Mouse (Mus musculus) left cerebral cortex, postnatal 25 days (tissue): ENCODE data around the gene Utrn. TPM values are rescaled to one million over a fixed set of nuclear protein-coding genes. Genes with fewer than 3 reads are reported as not detected.
A peak's percentile ranks its signal among the peaks of the same experiment; 100 is the strongest.
"Not testable (repeated sequence)": the region's sequence is repeated elsewhere in the genome, so short reads cannot be mapped to it uniquely, and the experiment has no call there.

Source experiments
- DNase-seq, 2 experiments: peaks; one replicate each; pipeline ENCODE4 v3.0.0; 2022; ENCODE audit warnings: low spot score in 2 of 2, mixed read lengths in 1 of 2
- intact Hi-C: fragments of 180-260 bp; cut with DNase I; formaldehyde crosslinking; loops from one replicate; pipeline ENCODE4 v1.15.1; 2025
- total RNA-seq, 2 experiments: library from RNA; stranded (reverse); gene quantifications; 2 replicates each; pipeline ENCODE4 v1.2.3; 2021

The Utrn gene
- total RNA-seq, 2 experiments from 2014 or later: 53.8 to 58.0 TPM

DNA sequence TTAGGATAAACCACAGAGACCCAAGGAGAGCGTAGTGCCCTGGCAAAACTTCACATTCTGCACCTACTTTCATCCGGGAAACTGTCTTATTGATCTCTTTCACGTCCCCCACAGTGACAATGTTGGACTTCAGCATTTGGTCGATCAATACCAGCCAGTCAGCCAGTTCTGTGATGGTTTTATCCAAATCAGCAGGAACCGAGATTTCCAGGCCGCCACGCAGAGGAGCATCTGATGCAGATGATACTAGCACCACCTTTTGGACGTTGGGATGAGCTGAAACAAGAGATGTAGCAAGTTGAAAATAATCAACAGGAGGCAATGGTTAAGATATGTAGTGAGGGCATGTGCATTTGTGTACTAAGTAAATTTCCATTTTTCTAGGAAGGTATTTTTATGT is 225.8 kb downstream of the Utrn start:
- peak; percentile 13 to 58 for DNase-seq

GRCm38 (mm10) chr10:12639638-12640037 is 229.5 kb downstream of the Utrn start:
- intact Hi-C loops: no loop called here
- DNase-seq: peak in 1 of 2 experiments; percentile 27

More for the DNA sequence above, 225.8 kb downstream of the Utrn start:
- intact Hi-C loops: no loop called here

GRCm38 (mm10) chr10:12633965-12634364 is 235.2 kb downstream of the Utrn start:
- DNase-seq: no peak
- intact Hi-C loops: no loop called here

DNA sequence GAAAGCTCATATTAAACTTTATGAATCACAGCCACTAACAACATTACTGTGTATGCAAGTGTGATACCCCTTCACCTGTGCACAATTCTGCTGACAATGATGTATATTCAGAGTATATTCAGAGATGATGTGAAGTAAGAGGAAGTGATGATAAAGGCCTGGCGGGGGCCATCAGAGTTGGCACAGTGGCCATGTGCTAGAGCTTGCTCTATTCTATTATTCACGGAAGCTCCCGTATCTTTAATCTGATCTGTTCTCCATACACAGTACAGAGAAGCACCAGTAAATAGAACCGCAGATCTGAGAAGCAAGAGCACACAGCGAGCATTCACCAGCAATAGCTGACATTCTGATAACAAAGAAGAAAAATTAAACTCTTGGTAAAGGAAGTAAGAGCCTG is 238.2 kb downstream of the Utrn start:
- intact Hi-C loops: no loop called here
- no peak for DNase-seq

DNA sequence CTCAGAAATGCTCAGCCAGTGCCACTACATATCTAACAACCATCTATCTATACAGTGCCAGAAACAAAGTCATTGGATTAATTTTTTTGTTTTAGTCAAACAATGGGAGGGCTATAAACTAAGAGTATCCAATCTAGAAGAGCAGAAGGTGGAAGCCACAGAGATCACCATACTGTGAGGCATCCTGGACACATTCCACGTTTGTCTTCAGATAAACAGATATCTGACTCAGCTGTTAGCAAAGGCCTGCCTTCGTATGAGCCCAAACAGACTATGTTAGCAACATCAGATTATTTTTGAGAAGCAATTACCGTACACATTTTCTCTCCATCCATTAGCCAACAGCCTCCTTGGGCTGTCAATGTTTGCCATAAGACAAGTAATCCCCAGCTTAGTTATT is 250.8 kb downstream of the Utrn start:
- intact Hi-C loops: no loop called here
- no peak for DNase-seq

DNA sequence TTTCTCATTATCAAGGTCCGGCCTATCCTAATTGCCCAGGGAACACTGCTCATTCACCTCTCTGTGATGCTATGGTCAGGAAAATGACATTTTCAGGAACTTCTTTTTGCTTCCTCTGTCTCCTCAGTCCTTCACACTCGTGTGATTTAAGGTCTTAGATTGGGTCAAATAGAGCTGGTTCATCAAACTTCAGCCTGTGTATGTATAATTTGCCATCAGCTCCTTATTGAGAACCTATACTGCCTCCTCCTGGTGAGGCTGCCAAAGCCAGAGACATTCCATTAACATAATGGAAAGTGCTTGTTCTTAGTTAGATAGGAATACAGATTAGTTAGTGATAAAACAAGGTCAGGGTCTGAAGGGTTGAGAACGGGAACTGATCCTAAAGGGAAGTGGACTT is 253.4 kb downstream of the Utrn start:
- DNase-seq: peak in 1 of 2 experiments; percentile 22
- intact Hi-C loops: no loop called here

- intact Hi-C loops: loop anchor here (5.0 kb wide), 2 partner anchors 397 to 772 kb away; no protein-coding TSS in a partner anchor
- peak; percentile 47 to 73 for DNase-seq
These were observed 254.5 kb downstream of the Utrn start for GRCm38 (mm10) chr10:12614465-12615199.

GRCm38 (mm10) chr10:12612235-12612863 is 256.8 kb downstream of the Utrn start:
- DNase-seq: peak; percentile 32 to 72
- intact Hi-C loops: loop anchor here (1.0 to 5.0 kb wide), 4 partner anchors 395 to 1162 kb away; no protein-coding TSS in a partner anchor

DNA sequence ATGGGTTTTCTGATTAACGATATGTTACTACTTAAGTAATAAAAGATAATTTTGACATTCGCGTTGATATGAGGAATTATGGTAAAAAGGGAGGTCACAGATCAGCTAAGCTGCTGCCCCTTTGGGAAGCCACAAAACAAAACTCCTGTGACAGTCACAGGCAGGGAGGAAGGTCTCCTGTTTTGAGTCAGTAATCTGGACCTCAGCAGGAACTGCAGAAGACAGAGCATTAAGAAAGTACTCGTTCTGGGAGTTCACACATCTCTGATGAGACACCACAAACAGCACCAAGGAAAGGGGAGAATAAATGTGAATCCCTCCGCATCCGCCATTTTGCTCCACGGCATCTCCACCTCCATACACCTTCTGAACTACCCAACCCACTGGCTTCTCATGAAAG is 259.3 kb downstream of the Utrn start:
- intact Hi-C loops: loop anchor here (5.0 kb wide), 2 partner anchors 393 to 768 kb away; no protein-coding TSS in a partner anchor
- DNase-seq: no peak

GRCm38 (mm10) chr10:12608634-12609033 is 260.5 kb downstream of the Utrn start:
- intact Hi-C loops: no loop called here

DNA sequence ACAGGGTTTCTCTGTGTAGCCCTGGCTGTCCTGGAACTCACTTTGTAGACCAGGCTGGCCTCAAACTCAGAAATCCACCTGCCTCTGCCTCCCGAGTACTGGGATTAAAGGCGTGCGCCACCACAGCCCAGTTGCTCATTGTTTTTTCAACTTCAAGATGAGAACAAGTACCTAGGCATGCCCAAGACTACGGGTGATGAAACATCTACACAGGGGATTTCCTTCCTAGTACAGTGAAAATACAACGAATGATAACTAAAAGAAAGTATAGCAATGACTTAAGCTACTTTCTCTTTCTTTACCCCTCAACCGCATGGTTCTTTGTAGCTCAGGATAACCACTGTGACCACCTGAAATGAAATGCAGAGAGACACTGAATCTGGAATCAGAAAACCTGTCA is 262.0 kb downstream of the Utrn start:
- DNase-seq, intact Hi-C loops: not testable (repeated sequence)

More at GRCm38 (mm10) chr10:12608634-12609033, 260.5 kb downstream of the Utrn start:
- no peak for DNase-seq

DNA sequence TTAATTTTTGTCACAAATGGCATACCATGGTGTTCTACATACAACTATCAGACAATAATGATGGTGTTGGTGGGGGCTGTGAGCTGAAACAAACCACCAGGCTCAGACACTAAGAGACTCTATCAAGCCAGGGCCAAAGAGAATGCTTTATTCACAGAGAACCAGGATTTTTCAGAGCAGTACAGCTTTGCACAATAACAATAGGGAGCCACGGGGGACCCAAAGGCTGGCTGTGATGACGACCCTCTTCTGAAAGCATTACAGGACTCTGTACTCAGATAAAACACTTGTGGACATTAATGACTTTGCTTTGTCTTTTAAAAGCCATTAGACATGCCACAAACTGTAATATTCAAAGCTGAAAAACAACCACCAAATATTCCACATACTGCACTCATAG is 273.8 kb downstream of the Utrn start:
- intact Hi-C loops: no loop called here
- DNase-seq: no peak

DNA sequence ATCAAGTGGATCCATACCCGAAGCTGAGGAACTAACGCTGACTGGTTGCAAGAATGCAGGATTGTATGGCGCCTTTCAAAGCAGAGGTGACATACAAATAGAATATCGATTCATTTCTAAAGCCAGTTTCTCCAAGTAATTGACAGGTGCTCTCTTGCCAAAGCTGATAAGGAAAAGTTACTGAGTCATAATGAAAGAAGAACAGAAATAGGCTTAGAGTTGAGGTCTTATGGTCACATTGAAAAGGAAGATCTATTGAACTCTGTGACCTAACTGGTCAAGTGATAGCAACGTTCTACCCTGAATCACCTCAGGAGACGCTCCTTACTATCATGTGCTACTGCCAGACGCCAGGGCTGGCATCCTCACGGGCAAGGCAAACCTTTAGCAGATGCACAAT is 274.2 kb downstream of the Utrn start:
- intact Hi-C loops: no loop called here
- DNase-seq: no peak

- DNase-seq: no peak
- intact Hi-C loops: no loop called here
These were observed 276.1 kb downstream of the Utrn start for GRCm38 (mm10) chr10:12593071-12593470.

DNA sequence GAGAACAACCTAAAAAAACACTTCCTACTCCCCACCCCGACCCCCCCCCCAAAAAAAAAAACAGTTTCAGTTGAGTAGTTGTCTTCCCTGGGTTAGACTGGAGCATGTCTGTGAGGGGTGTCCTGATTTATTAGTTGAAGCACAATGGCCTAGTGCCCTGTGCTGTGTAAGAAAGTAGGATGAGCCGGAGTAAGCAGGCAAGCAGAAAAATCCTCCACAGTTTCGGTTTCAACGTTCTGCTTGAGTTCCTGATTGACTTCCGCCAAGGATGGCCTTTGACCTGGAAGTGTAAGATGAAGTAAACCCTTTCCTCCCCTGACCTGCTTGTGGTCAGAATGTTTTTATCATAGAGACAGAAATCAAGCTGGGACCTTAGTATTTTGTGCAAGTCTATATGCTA is 277.2 kb downstream of the Utrn start:
- no peak for DNase-seq
- intact Hi-C loops: no loop called here

DNA sequence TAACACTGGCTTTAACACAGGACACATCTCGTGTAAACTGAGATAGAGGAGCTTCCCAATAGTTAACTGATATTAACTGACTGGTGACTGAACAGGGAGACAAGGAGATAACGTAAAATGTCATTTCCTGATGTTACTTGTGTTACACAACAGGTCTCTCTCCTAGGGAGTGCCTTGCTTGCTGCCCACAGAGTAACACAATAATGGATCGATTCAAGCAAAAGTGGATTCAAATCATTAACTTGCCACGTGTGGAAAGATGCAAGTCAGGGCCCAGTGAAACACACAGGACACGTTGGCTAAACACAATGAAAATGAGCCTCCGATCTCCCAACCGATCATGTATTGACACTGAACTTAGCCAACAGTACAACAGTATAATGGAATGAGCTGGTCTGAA is 281.1 kb downstream of the Utrn start:
- intact Hi-C loops: no loop called here
- DNase-seq: no peak

DNA sequence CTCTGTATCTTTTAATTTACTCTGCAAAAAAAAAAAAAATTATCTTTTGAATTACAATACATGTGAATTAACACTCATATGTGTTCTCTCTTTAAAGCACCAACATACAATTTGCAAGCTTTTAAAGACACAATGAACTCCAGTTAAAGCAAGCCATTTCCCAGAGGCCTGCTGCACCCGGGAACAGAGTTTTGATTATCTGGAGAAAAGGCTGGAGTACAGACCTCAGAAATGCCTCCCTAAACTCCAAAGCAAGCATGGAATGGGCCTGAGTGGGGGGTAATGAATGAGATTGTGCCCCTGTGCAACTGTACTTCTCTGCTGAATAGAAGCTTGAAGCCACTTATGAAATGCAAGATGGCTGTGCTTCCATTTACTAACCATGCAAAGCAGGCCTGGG is 281.8 kb downstream of the Utrn start:
- intact Hi-C loops: no loop called here
- no peak for DNase-seq

- DNase-seq: no peak
- intact Hi-C loops: no loop called here
These were observed 282.3 kb downstream of the Utrn start for GRCm38 (mm10) chr10:12586825-12587224.

DNA sequence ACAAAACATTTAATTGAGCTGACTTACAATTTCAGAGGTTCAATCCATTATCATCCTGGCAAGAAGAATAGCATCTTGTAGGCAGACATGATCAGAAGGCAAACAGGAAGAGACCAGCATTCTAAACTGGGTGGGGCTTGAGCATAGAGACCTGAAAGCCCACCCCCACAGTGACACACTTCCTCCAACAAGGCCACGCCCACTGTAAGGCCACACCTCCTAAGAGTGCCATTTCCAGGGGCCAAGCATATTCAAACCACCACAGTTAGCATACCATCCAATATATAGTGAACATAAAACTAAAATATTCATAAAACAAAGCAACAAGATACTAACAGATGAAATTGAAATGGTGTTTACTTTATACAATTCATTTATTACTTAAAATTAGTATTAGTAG is 283.0 kb downstream of the Utrn start:
- intact Hi-C loops: no loop called here
- no peak for DNase-seq

DNA sequence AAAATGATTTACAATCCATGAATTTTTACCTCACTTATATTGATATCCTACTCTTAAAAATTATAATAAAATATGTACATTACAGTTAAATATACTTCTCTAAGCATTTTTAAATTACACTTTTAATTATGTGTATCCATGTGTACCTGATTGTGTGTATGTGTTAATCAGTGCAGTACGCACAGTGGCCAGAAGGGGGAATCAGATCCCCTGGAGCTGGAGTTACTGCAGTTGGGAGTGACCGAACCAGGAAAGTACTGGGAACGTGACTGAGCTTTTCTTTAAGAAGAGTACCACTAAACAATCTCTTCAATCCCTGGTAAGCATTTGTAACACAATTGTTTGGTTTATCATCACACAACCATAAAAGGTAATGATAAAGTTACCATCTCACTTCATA is 285.7 kb downstream of the Utrn start:
- no peak for DNase-seq
- intact Hi-C loops: no loop called here

- no peak for DNase-seq
- intact Hi-C loops: no loop called here
These were observed 290.1 kb downstream of the Utrn start for GRCm38 (mm10) chr10:12579048-12579447.
